In genomic region chr9:116489787-116490186, GRCm38 (mm10) we compare ENCODE assay signal across 10 mouse cellular contexts.
DNase-seq lines count a peak whose midpoint lies in the region; ATAC-seq and TF ChIP-seq lines count a peak whose summit lies in the region.
"Had no signal": no experiment of that assay in that cellular context is flagged by ENCODE, and none has a peak within 500 bp of the region (broad histone marks: within the 10 kb centered on the region; RNA-seq: fewer than 3 reads in every experiment).

No protein-coding gene starts in this region.

- intact Hi-C loops in heart, postnatal 36 days (cut with DNase I): no loop called here

- H3K9me3 ChIP-seq in forebrain, embryonic 14.5 days (replicated peaks; ENCODE audit: control insufficient read depth, low read length): 0 out of 2 replicates have a peak, but pooled peaks cover 5% of the 10 kb centered on the region
- H3K9me3 ChIP-seq in forebrain, embryonic 13.5 days (replicated peaks): peaks cover 14% of the 10 kb centered on the region
- H3K9me3 ChIP-seq in midbrain, postnatal 0 days (ENCODE audit: low read length): no peaks in the 10 kb centered on the region
- peaks cover 3% of the 10 kb centered on the region; the same call in 1 of the 2 replicates for H3K9me3 ChIP-seq in midbrain, embryonic 11.5 days (ENCODE audit: control insufficient read depth, low read length)
- peaks cover 2% of the 10 kb centered on the region; the same call in 1 of the 2 replicates for H3K9me3 ChIP-seq in limb, embryonic 11.5 days (ENCODE audit: control insufficient read depth, low read length)
- H3K9me3 ChIP-seq: hindbrain, embryonic 15.5 days had no signal

- no peak overlapping the region for H3K4me2 ChIP-seq in forebrain, embryonic 14.5 days (ENCODE audit: low read length)
- no peak overlapping the region for H3K4me2 ChIP-seq in forebrain, embryonic 13.5 days
- no peak overlapping the region for H3K4me2 ChIP-seq in midbrain, postnatal 0 days (ENCODE audit: low read depth, low read length, poor library complexity, severe bottlenecking)
- no peak overlapping the region for H3K4me2 ChIP-seq in midbrain, embryonic 11.5 days
- H3K4me2 ChIP-seq in limb, embryonic 11.5 days (ENCODE audit: low read depth, severe bottlenecking): no peak overlapping the region
- H3K4me2 ChIP-seq: hindbrain, embryonic 15.5 days had no signal

- no peak overlapping the region for H3K9ac ChIP-seq in forebrain, embryonic 14.5 days (ENCODE audit: low read length)
- H3K9ac ChIP-seq in forebrain, embryonic 13.5 days: no peak overlapping the region
- no peak overlapping the region for H3K9ac ChIP-seq in midbrain, postnatal 0 days (replicated peaks; ENCODE audit: low read length, poor library complexity, severe bottlenecking)
- H3K9ac ChIP-seq in midbrain, embryonic 11.5 days (ENCODE audit: low read length): no peak overlapping the region
- H3K9ac ChIP-seq in limb, embryonic 11.5 days (ENCODE audit: low read length): no peak overlapping the region
- H3K9ac ChIP-seq: hindbrain, embryonic 15.5 days had no signal

- peak; percentile 27 for DNase-seq in forebrain, embryonic 14.5 days (ENCODE audit: low spot score)
- DNase-seq in midbrain, postnatal 0 days (ENCODE audit: low spot score): peak; percentile 56
- no peak for DNase-seq in midbrain, embryonic 11.5 days (ENCODE audit: low spot score, missing footprints)
- DNase-seq in embryo, embryonic 10 days (ENCODE audit: low spot score): peak; percentile 34
- DNase-seq in limb, embryonic 11.5 days (ENCODE audit: low spot score): peak; percentile 61
- peak; percentile 64 for DNase-seq in right cerebral cortex, postnatal 4 days
- DNase-seq in heart, postnatal 36 days: no peak

- TF ChIP-seq CTCF in midbrain, postnatal 0 days (IDR thresholded peaks at IDR 0.05): peak; percentile 74

- 68% methylated on average over 4 of the region's 4 CpGs for WGBS in forebrain, embryonic 14.5 days
- 68% methylated on average over 4 of the region's 4 CpGs for WGBS in forebrain, embryonic 13.5 days
- 70% methylated on average over 4 of the region's 4 CpGs for WGBS in midbrain, postnatal 0 days
- WGBS in midbrain, embryonic 11.5 days: 69% methylated on average over 4 of the region's 4 CpGs
- WGBS in limb, embryonic 11.5 days: 60% methylated on average over 4 of the region's 4 CpGs

- no peaks in the 10 kb centered on the region for H3K36me3 ChIP-seq in forebrain, embryonic 14.5 days (ENCODE audit: control insufficient read depth, insufficient read depth, low read length)
- H3K36me3 ChIP-seq in forebrain, embryonic 13.5 days (ENCODE audit: poor library complexity, severe bottlenecking): no peaks in the 10 kb centered on the region
- H3K36me3 ChIP-seq in midbrain, postnatal 0 days (ENCODE audit: insufficient read depth, low read length): no peaks in the 10 kb centered on the region
- H3K36me3 ChIP-seq in midbrain, embryonic 11.5 days (ENCODE audit: control insufficient read depth, insufficient read depth, low read length): no peaks in the 10 kb centered on the region
- no peaks in the 10 kb centered on the region for H3K36me3 ChIP-seq in limb, embryonic 11.5 days (ENCODE audit: control insufficient read depth, insufficient read depth, low read length)
- H3K36me3 ChIP-seq: hindbrain, embryonic 15.5 days had no signal

- ATAC-seq in forebrain, embryonic 14.5 days: no peak
- ATAC-seq in forebrain, embryonic 13.5 days: no peak
- ATAC-seq in midbrain, postnatal 0 days (ENCODE audit: low FRiP score): no peak
- ATAC-seq in midbrain, embryonic 11.5 days (ENCODE audit: low FRiP score): no peak
- no peak for ATAC-seq in limb, embryonic 11.5 days (ENCODE audit: insufficient number of reproducible peaks, low FRiP score, low TSS enrichment, low read depth)

- no peaks in the 10 kb centered on the region for H3K4me1 ChIP-seq in forebrain, embryonic 14.5 days (ENCODE audit: control insufficient read depth, insufficient read depth, low read length)
- H3K4me1 ChIP-seq in forebrain, embryonic 13.5 days: no peaks in the 10 kb centered on the region
- no peaks in the 10 kb centered on the region for H3K4me1 ChIP-seq in midbrain, postnatal 0 days (ENCODE audit: insufficient read depth, low read length)
- no peaks in the 10 kb centered on the region for H3K4me1 ChIP-seq in midbrain, embryonic 11.5 days (ENCODE audit: control insufficient read depth, insufficient read depth, low read length)
- H3K4me1 ChIP-seq in limb, embryonic 11.5 days (ENCODE audit: control insufficient read depth, insufficient read depth, low read length): no peaks in the 10 kb centered on the region

- no peak overlapping the region for H3K4me3 ChIP-seq in forebrain, embryonic 14.5 days (ENCODE audit: low read depth, low read length)
- no peak overlapping the region for H3K4me3 ChIP-seq in forebrain, embryonic 13.5 days
- no peak overlapping the region for H3K4me3 ChIP-seq in midbrain, postnatal 0 days (ENCODE audit: low read depth, low read length)
- no peak overlapping the region for H3K4me3 ChIP-seq in midbrain, embryonic 11.5 days (ENCODE audit: low read depth, low read length)
- H3K4me3 ChIP-seq in limb, embryonic 11.5 days (ENCODE audit: low read depth, low read length): no peak overlapping the region
- H3K4me3 ChIP-seq: hindbrain, embryonic 15.5 days; myocyte had no signal

- 0 out of 2 replicates have a peak, but pooled peaks cover 3% of the 10 kb centered on the region for H3K27me3 ChIP-seq in forebrain, embryonic 14.5 days (replicated peaks; ENCODE audit: control insufficient read depth, insufficient read depth, low read length)
- H3K27me3 ChIP-seq in forebrain, embryonic 13.5 days: no peaks in the 10 kb centered on the region
- H3K27me3 ChIP-seq in midbrain, postnatal 0 days (ENCODE audit: insufficient read depth, low read length): no peaks in the 10 kb centered on the region
- no peaks in the 10 kb centered on the region for H3K27me3 ChIP-seq in midbrain, embryonic 11.5 days (ENCODE audit: control insufficient read depth, insufficient read depth, low read length)
- H3K27me3 ChIP-seq in limb, embryonic 11.5 days (ENCODE audit: control insufficient read depth, insufficient read depth, low read length): no peaks in the 10 kb centered on the region
- H3K27me3 ChIP-seq: hindbrain, embryonic 15.5 days had no signal

- H3K27ac ChIP-seq in forebrain, embryonic 14.5 days (ENCODE audit: low read depth, low read length): no peak overlapping the region
- no peak overlapping the region for H3K27ac ChIP-seq in forebrain, embryonic 13.5 days
- H3K27ac ChIP-seq in midbrain, postnatal 0 days (ENCODE audit: low read depth, low read length): no peak overlapping the region
- H3K27ac ChIP-seq in midbrain, embryonic 11.5 days (ENCODE audit: low read depth, low read length): no peak overlapping the region
- no peak overlapping the region for H3K27ac ChIP-seq in limb, embryonic 11.5 days (replicated peaks; ENCODE audit: low read depth, low read length)

Comparison
In these comparisons a context has a peak if more than half of its experiments do, and no peak if none do; other contexts are left out.
1. DNase-seq: peak in forebrain, embryonic 14.5 days (single experiment), midbrain, postnatal 0 days (single experiment), embryo, embryonic 10 days (single experiment), limb, embryonic 11.5 days (single experiment) and right cerebral cortex, postnatal 4 days (single experiment); none in midbrain, embryonic 11.5 days (single experiment) and heart, postnatal 36 days (0 of 2).